Mouse (Mus musculus): Measurements from ENCODE around the gene Nhsl2. TPM values are rescaled to one million over a fixed set of nuclear protein-coding genes. Genes with fewer than 3 reads are reported as not detected.

Gene Nhsl2
- polyA plus RNA-seq, 1 experiment: 10.5 TPM

DNA sequence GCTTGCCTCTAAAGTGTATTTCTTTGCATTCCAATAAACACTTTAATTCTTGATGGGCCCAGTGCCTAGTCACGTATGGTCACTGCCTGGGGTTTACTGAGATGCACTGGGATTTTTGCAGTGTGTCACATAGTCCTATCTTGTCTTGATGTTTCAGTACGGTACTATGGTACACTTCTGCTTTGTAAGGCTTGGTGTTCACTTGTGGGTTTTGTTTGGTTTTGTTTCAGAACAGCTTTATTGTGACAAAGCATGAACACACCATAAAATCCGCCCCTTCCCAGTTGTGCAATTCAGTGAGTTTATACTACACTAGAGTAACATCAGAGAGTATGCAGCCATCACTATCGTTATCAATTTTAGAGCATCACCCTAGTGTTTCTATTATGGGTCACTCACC, 204.8 kb downstream of the Nhsl2 start:
- Histone ChIP-seq H3K4me3 (ENCODE audit: insufficient read depth, low read length) (no peak overlapping the region), H3K27ac (ENCODE audit: insufficient read depth, low read length) (no peak overlapping the region), H3K4me1 (ENCODE audit: control insufficient read depth, insufficient read depth, low read length) (no peaks in the 10 kb centered on the region)
- TF ChIP-seq POLR2A (IDR thresholded peaks at IDR 0.05; ENCODE audit: extremely low read depth, insufficient read depth, low read length): no peak
- no peak for TF ChIP-seq CTCF (IDR thresholded peaks at IDR 0.05; ENCODE audit: extremely low read depth, insufficient read depth, low read length)

DNA sequence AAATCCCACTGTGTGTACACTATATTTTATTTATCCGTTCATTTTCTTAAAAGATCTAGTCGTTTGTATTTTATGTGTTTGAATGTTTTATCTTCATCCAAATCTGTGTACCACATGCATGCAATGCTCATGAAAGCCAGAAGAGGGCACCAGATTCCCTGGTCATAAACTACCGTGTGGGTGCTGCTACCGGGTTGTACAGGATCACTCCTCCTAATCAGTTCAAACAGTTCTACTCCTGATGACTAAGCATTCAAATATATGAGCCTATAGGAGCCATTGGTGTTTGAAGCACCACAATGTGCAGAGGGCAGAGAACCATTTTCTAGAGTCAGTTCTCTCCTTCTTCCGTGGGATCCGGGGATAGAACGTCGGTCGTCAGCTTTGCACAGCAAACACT, 210.3 kb downstream of the Nhsl2 start:
- Histone ChIP-seq H3K4me3 (ENCODE audit: insufficient read depth, low read length) (no peak overlapping the region), H3K27ac (ENCODE audit: insufficient read depth, low read length) (no peak overlapping the region), H3K4me1 (ENCODE audit: control insufficient read depth, insufficient read depth, low read length) (no peaks in the 10 kb centered on the region)
- TF ChIP-seq CTCF (IDR thresholded peaks at IDR 0.05; ENCODE audit: extremely low read depth, insufficient read depth, low read length) (peak; percentile 19; the same call in 1 of the 2 replicates), POLR2A (IDR thresholded peaks at IDR 0.05; ENCODE audit: extremely low read depth, insufficient read depth, low read length) (no peak)

DNA sequence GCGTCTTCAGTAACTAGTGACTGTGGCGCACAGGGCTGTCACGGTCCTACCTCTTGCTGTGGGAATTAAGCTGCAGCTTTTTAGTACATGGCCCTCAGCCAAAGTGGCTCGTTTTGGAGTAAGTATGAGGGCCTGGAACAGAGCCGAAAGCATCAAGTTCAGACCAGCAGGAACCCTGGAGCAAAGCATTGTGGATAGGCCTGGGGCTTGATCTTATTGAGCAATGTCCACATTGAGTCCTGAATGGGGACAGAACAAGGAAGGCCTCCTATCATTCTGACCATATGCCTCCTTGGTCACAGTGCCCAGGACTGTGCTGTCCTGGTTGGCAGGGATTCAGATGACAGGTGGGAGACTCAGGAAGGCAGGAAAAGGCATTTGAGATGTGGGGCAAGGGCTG, 211.1 kb downstream of the Nhsl2 start:
- Histone ChIP-seq H3K4me3 (ENCODE audit: insufficient read depth, low read length) (no peak overlapping the region), H3K27ac (ENCODE audit: insufficient read depth, low read length) (no peak overlapping the region), H3K4me1 (ENCODE audit: control insufficient read depth, insufficient read depth, low read length) (no peaks in the 10 kb centered on the region)
- TF ChIP-seq CTCF (IDR thresholded peaks at IDR 0.05; ENCODE audit: extremely low read depth, insufficient read depth, low read length): no peak
- TF ChIP-seq POLR2A (IDR thresholded peaks at IDR 0.05; ENCODE audit: extremely low read depth, insufficient read depth, low read length): no peak

DNA sequence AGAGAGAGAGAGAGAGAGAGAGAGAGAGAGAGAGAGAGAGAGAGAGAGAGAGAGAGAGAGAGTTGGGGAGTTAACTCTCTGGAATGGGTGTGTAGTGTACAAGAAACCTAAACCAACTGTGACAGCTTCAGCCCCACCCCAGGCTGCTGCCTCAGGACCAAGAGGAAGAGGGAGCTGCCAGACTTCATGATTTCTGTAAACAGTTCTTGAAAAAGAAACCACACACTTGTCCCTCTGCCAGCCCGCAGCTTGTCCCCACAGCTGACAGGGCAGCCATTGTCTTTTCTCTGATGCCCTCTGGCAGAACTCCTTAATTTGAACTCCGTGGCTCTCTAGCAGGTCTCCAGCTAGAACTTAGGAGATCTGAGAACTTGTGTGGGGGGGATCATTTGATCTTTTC, 211.7 kb downstream of the Nhsl2 start:
- no peak overlapping the region for H3K27ac ChIP-seq (ENCODE audit: insufficient read depth, low read length)
- H3K4me1 ChIP-seq (ENCODE audit: control insufficient read depth, insufficient read depth, low read length): no peaks in the 10 kb centered on the region
- H3K4me3 ChIP-seq (ENCODE audit: insufficient read depth, low read length): no peak overlapping the region
- no peak for TF ChIP-seq POLR2A (IDR thresholded peaks at IDR 0.05; ENCODE audit: extremely low read depth, insufficient read depth, low read length)
- TF ChIP-seq CTCF (IDR thresholded peaks at IDR 0.05; ENCODE audit: extremely low read depth, insufficient read depth, low read length): no peak

DNA sequence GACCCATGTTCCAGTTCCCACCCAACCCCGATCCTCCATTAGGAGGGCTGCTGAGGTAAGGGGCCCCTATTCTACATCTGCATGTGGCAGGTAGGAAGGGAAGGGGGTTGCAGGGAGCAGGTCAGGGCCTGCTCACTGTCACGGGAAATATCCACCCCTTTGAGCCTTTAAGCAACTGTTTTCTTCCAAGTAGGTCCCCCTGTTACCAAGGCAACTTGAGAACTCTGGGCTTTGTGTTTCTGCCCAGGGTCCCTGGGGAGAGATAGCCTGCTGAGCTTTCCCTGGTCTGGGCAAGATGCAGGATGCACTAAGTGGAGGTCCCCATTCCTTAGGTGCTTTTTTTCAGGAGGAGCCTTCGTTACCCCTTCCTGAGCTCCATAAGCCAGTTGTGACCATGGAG, 214.9 kb downstream of the Nhsl2 start:
- TF ChIP-seq CTCF (IDR thresholded peaks at IDR 0.05; ENCODE audit: extremely low read depth, insufficient read depth, low read length) (no peak), POLR2A (IDR thresholded peaks at IDR 0.05; ENCODE audit: extremely low read depth, insufficient read depth, low read length) (no peak)
- no peak overlapping the region for H3K27ac ChIP-seq (ENCODE audit: insufficient read depth, low read length)
- H3K4me3 ChIP-seq (ENCODE audit: insufficient read depth, low read length): no peak overlapping the region
- peaks cover 2% of the 10 kb centered on the region; the same call in 1 of the 2 replicates for H3K4me1 ChIP-seq (ENCODE audit: control insufficient read depth, insufficient read depth, low read length)

DNA sequence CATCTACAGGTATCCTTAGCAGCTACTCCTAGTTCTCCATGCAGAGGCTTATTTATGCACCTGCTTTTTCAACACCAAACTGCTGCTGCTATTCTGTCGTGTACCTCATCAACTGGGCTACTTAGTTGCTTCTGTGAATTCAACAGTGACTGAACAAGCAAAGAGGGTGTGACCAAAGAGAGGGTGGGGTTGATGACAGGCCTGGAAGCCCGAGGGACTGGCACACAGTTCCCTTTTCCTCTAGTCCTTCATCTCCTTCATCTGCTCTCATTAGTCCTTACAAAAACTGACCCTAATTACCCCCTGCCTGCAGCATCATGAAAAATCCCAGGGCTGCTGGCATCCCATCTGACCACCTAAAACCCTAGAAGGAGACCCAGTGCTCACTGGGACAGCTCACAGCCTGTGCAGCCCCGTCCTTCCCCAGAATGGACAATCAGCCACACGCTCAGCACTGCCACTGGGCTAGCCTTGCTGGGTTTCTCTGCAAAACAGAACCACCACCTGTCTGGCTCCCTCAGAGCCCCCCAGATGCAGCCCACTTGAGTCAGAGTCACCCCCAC, 216.1 kb downstream of the Nhsl2 start:
- Histone ChIP-seq H3K27ac (ENCODE audit: insufficient read depth, low read length) (no peak overlapping the region), H3K4me3 (ENCODE audit: insufficient read depth, low read length) (no peak overlapping the region), H3K4me1 (ENCODE audit: control insufficient read depth, insufficient read depth, low read length) (peaks cover 2% of the 10 kb centered on the region)
- no peak for TF ChIP-seq CTCF (IDR thresholded peaks at IDR 0.05; ENCODE audit: extremely low read depth, insufficient read depth, low read length)
- TF ChIP-seq POLR2A (IDR thresholded peaks at IDR 0.05; ENCODE audit: extremely low read depth, insufficient read depth, low read length): no peak

DNA sequence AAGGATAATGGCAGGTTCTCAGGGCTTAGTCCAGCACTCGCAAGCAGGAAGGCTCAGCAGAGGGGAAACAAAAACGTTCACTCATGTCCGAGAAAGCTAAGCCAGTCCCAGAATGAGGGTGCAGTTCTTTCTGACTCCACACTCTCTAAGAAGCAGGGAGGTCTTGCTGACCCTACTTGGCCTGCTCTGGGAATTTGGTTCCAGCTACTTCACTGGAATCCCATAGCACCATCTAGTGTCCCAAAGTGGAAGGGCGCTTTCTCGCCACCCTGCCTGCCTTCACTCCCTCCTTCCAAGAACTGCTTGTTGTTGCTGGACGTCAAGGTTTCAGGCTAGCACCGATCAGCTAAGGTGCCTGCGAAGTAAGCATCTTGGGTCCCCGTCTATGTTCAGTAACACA, 216.9 kb downstream of the Nhsl2 start:
- Histone ChIP-seq H3K4me3 (ENCODE audit: insufficient read depth, low read length) (no peak overlapping the region), H3K27ac (ENCODE audit: insufficient read depth, low read length) (no peak overlapping the region), H3K4me1 (ENCODE audit: control insufficient read depth, insufficient read depth, low read length) (peaks cover 2% of the 10 kb centered on the region)
- TF ChIP-seq POLR2A (IDR thresholded peaks at IDR 0.05; ENCODE audit: extremely low read depth, insufficient read depth, low read length): no peak
- no peak for TF ChIP-seq CTCF (IDR thresholded peaks at IDR 0.05; ENCODE audit: extremely low read depth, insufficient read depth, low read length)

DNA sequence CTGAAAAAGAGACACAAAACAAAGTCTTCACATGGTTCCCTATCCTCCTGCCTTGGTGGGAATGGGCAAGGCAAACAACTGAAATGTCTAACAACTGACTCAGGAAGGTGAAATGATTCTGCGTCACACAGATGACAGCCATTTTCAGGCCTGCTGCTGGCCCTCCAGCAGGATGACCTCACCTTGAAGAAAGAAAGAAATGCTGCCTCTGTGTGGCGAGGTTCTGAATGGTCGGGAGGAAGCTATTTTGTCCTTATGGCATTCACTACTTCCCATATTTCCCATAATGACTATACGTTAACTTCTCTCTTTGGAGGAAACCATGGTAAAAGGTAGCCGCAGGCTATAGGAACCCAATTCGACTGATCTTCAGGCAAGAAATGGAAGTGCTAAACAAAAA, 217.9 kb downstream of the Nhsl2 start:
- Histone ChIP-seq H3K4me1 (ENCODE audit: control insufficient read depth, insufficient read depth, low read length) (peaks cover 2% of the 10 kb centered on the region), H3K4me3 (ENCODE audit: insufficient read depth, low read length) (no peak overlapping the region), H3K27ac (ENCODE audit: insufficient read depth, low read length) (no peak overlapping the region)
- TF ChIP-seq CTCF (IDR thresholded peaks at IDR 0.05; ENCODE audit: extremely low read depth, insufficient read depth, low read length): no peak
- no peak for TF ChIP-seq POLR2A (IDR thresholded peaks at IDR 0.05; ENCODE audit: extremely low read depth, insufficient read depth, low read length)

DNA sequence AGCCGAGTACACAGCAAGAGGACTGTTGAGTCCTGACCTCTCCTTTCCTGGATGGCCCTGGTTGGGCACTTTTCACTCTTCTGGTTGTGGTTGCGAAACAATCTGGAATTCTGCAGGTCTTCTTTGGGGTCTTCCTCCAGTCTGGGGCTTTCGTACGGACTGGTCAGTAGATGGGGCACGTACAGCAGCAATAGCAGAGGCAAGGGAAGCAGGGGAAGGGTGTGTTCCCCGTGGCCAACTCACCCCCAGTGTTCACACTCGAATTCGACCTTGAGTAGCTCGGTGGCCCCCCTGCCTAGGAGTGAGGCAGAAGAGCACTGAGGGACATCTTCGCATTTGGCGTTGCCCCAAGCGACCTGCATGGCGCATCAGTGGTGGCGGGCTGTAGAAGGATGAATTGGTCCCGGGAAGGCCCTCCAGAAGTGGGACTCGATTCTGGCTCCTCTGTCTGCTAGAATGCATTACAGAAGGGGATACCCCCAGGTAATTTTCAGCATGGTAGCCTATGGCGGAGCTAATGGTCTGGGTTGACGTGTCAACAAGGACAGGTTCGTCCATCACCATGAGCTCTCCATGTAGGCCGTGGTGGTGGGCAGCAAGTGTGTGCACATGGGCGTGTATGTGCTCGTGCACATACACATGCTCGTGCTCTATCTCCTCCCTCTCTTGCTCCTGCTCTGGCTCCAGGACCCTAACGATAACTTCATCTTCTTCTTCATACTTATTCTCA, 219.8 kb downstream of the Nhsl2 start:
- Histone ChIP-seq H3K27ac (ENCODE audit: insufficient read depth, low read length) (no peak overlapping the region), H3K4me3 (ENCODE audit: insufficient read depth, low read length) (no peak overlapping the region), H3K4me1 (ENCODE audit: control insufficient read depth, insufficient read depth, low read length) (peaks cover 2% of the 10 kb centered on the region)
- no peak for TF ChIP-seq CTCF (IDR thresholded peaks at IDR 0.05; ENCODE audit: extremely low read depth, insufficient read depth, low read length)
- TF ChIP-seq POLR2A (IDR thresholded peaks at IDR 0.05; ENCODE audit: extremely low read depth, insufficient read depth, low read length): no peak

All from cortical plate, adult 2 months (tissue).